Mouse (Mus musculus) megakaryocyte progenitor cell, adult 5-6 weeks (primary cell): ENCODE measurements around the gene Myh14. TPM values are rescaled to one million over a fixed set of nuclear protein-coding genes. Genes with fewer than 3 reads are reported as not detected.

ENCODE experiments used
- ATAC-seq: replicated peaks from 2 replicates; pipeline ENCODE4 v1.8.0; 2016; ENCODE audit warnings: mild to moderate bottlenecking, moderate TSS enrichment, inconsistent platforms; ENCODE audit not compliant: poor library complexity
- total RNA-seq, 2 experiments: library from RNA; stranded (forward) in 1 of 2; stranded (reverse) in 1 of 2; fragments of 157-497, 149-512 nt in 1 of 2; fragments of 200-1000 nt in 1 of 2; gene quantifications; 2 replicates each; pipeline versions ENCODE4 v1.2.3 to v1.2.4; 2015 to 2017

Myh14 gene
- total RNA-seq, 2 experiments from 2014 or later = not detected

DNA sequence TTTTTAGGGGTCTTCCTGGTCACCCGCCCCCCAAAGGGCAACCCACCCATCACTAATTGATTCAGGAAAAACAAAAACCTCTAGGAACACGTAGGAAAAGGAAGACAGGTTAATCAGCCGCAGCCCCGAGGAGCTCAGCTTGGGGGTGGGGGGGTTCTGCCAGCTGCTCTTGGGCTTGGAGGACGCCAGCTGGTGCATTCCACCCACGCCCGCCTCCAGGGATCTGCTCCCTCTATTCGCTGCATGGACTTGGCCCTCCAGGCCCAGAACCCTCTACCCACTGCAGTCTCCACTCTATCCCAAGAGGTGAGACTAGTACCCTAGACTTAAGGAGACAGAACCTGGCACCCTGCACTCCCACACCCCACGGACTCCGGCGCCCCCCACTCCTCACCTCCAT, 68.2 kb downstream of the Myh14 start:
- no peak for ATAC-seq

DNA sequence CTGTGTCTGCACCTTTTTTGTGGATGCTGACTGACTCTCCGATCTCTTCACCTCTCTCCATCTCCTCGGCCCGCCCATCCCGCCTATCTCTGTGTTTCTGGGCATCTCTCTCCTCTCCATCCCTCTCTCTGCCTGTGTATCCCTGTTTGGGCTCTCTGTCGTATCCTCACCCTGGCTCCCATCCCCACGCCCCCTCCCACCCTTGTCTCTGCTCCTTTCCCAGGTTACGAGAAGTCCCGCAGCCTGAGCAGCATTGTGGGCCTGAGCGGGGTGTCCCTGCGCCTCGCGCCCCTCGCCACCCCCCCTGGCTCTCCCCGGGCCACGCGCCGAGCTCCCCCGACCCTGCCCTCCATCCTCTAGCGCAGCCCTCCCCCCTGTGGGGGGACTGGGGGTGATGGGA, 69.0 kb downstream of the Myh14 start:
- no peak for ATAC-seq

DNA sequence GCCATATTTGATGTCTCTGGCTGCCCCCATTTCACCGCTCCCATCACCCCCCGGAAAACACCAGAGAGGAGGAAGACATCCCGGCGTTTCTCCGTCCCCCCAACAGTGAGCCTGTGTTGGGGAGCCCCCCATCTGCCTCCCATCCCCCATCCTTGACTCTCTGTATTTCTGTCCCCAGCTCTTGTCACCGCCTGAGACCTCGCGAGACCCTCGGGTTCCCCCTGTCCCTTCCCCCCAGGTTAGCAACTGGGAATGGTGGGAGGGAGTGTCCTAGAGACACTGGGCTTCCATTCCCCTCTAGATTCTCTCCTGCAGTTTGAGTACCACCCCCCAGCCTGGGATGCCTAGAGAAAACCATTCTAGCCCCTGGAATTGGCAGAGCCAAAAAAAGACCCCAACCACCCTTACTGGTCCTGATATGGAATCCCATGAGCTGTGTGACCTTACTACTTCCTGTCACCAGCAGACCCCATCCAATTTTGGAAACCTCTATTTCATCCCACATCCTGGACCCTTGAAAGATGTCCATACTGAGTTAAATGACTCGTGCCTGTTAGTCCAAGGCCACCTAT, 69.9 kb downstream of the Myh14 start:
- no peak for ATAC-seq

DNA sequence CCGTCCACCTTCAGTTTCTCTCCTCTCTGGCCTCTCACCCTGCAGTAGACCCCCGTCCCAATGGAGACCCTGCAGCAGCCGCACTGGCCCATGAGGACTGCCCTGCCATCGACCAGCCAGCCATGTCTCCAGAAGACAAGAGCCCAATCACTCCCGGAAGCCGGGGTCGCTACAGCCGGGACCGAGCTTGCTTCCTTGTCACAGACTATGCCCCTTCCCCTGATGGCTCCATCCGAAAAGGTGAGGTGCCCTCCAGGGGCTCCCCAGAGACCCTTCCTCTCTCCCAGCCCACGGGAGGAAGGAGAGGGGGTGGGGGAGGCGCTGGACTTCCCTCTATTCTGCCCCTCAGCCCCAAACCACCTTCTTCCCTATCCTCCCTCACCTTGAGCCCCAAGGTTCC, 72.3 kb downstream of the Myh14 start:
- no peak for ATAC-seq

DNA sequence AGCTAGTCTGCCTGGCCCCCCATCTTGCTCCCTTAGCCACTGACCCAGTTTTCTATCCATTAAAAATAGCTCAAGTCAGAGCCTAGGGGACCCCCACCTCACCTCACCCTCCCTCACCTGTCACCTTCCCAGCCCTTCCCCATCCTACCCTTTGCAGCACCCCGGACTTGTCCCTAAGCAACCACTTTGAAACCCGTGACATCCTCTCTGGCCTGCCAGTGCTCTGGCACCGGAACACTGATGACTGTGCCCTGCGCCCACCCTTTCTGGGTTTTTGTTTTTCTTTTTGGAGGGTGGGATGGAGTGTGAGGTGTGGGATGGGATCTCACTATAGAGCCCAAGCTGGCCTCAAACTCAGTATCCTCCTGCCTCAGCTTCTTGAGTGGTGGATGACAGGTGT, 73.0 kb downstream of the Myh14 start:
- no peak for ATAC-seq

DNA sequence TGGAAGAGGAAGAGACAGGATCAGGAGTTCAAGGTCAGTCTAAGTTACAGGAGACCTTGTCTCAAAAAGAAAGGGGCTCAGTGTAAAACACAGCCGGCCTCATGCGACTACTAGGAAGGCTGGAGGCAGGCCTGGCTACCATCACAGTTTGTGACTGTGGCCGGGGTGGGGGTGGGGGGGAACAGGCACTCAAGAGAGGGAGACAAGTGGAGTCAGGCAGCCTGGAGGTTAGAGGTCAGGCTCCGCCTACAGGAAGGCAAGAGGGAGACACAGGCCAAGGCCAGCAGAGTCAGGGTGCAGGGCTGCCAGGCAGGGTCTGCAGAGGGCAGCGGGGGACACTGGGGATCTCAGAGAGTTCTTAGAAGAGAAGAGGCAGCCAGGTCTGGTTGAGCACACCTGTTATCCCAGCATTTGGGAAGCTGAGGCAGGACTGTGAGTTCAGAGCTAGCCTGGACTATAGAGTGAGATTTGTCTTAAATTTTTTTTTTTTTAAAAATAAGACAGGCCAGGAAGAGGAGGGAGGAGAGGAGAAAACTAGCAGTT, 73.6 kb downstream of the Myh14 start:
- ATAC-seq = no peak

DNA sequence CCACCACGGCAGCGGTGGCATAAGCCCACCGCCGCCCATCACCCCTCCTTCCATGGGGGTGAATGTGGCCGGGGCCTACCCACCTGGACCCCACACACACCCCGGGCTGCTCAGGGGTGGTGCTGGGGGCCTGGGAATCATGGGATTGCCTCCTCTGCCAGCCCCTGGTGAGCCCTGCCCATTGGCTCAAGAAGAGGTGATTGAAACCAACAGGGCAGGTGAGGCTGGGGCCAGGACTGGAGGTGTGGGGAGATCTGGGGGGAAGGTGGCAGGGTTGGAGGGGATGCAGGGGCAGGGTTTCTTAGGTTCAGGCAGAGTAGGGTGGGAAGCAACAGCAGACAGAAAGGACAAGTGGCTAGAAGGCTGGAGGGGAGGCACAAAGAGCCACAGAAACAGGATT, 74.6 kb downstream of the Myh14 start:
- no peak for ATAC-seq

DNA sequence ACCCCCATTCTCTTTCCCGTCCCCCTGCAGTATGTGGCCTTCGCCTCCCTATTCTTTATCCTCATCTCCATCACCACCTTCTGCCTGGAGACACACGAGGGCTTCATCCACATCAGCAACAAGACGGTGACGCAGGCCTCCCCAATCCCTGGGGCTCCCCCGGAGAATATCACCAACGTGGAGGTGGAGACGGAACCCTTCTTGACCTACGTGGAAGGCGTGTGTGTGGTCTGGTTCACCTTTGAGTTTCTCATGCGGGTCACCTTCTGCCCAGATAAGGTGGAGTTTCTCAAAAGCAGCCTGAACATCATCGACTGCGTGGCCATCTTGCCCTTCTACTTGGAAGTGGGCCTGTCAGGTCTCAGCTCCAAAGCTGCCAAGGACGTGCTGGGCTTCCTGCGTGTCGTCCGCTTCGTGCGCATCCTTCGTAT, 75.5 kb downstream of the Myh14 start:
- ATAC-seq = no peak

DNA sequence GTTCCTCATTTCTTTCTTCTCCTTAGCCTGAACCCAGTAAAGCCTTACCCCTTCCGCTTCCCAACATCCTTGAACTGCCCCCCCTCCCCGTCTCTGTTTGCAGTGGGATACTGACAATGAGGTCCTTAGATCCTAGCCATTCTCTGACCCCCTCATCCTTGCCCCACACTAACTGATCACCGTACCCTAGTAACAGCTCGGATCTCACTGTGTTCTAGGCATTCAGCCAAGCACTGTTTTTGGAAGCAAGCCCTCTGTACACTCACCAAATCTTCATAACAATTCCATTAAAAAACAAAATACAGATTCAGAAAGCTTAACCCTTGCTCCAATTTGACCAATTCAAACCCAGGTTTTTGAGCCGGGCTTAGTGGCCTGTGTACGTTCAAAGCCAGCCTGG, 76.4 kb downstream of the Myh14 start:
- no peak for ATAC-seq

DNA sequence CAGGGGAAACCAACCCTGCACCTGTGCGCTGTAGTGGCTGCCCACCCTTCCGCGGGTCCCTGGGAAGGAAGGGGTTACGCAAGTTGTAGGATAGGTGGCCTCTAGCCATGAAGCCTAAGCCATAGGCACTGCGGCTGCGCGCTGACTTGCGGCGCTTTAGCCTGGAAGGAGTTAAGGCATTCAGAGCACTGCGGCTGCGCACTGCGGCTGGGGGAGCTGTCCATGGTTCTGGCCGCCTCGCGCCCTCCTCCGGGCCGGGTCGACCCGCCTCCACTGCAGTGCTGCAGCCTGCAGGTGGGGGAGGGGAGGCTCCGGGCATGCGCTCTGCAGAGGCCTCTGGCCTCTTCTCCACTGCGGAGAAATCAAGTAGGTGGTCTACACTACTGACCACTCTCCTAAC, 76.9 kb downstream of the Myh14 start:
- peak; percentile 56 for ATAC-seq

DNA sequence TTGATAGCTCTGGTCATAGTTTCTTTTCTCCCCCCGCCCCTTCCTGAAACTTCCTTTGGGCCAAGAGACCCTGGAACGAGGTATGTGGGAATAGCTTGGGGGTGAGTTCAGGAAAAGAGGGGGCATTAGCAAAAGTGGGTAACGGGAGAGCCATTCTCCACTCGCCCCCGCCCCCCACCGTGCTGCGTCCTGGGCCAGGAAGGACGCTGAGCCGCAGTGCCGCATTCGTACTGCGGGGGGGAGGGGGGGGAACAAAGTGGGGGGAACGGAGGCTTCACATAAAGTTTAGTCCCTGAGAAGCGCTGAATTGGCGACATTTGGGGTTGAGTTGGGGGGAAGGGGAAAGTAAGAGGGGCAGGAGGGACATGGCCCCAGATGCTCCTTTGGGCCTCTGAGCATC, 77.6 kb downstream of the Myh14 start:
- ATAC-seq = no peak

DNA sequence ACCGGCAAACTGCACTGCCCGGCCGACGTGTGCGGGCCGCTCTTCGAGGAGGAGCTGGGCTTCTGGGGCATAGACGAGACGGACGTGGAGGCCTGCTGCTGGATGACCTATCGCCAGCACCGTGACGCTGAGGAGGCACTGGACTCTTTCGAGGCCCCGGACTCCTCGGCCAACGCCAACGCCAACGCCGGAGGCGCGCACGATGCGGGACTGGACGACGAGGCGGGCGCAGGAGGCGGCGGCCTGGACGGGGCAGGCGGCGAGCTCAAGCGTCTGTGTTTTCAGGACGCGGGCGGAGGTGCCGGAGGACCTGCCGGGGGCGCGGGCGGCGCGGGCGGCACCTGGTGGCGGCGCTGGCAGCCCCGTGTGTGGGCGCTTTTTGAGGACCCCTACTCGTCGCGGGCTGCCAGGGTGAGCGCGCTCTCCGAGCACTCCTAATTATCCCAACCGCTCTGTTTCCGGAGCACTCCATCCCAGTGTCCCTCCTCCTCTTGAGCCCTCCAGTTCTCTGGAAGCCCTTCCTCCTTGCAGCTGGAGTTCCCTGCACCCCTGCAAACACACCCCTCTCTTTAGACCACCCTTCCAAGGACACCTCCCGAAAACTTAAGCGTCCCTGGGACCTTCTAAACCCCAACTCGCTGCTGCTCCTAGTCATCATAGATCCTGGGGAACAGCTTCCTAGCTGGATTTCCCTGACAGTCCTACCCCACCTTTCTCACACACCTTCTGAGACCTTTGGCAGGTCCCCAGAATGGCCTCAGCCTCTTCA, 79.1 kb downstream of the Myh14 start:
- no peak for ATAC-seq

DNA sequence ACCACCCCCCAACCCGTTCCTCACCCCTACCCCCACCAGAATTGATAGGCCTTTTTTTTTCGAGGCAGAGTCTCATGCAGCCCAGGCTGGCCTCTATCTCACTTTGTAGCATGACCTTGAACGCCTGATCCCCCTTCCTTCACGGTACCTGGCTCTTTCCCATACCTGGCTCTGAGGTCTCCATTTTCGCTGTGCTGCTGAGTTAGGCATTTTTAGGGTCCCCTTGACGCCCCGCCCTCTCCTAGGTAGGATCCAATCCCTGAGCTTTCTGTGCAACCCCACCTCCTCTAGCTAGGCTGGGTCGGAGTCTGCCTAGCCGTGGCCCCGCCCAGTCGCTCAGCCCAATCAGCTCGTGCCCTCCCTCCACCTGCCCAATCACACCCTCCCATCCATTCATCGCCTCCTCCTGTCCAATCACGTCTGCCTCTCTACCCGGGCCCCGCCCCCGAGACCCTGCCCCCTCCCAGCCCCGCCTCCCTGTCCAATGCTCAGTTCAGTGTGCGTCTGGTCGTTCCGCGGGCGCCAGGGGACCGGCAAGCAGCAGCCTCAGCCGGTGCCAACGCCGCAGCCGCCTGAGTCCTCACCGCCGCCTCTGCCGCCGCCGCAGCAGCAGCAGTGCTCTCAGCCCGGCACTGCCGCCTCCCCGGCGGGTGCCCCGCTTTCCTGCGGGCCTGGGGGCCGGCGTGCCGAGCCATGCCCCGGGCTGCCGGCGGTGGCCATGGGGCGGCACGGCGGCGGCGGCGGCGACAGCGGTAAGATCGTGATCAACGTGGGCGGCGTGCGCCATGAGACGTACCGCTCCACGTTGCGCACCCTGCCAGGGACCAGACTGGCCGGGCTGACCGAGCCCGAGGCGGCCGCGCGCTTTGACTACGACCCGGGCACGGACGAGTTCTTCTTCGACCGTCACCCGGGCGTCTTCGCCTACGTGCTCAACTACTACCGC, 80.0 kb downstream of the Myh14 start, which contains the start of gene Kcnc3:
TSS of gene Kcnc3 (plus strand) at position 263 of the 946 bp plus-strand sequence.
- ATAC-seq = peak; percentile 90

DNA sequence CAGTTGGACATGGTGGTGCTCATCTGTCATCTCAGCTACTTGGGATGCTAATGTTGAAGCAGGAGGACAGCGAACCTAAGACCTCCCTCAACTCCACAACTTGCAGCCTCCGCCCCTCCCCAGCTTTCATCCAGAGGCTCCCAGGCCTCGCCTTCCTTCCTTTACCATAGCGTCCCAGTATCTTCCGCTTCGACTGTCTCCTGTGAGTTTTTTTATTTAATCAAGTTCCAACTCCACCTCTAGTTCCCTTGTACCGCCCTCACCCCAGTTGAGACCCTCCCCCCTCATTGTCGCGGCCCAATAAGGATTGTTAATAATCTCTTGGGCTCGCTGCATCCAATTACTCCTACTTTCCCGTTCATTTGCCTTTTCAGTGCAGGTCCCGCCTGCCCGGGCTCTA, 80.7 kb downstream of the Myh14 start:
- ATAC-seq = no peak

DNA sequence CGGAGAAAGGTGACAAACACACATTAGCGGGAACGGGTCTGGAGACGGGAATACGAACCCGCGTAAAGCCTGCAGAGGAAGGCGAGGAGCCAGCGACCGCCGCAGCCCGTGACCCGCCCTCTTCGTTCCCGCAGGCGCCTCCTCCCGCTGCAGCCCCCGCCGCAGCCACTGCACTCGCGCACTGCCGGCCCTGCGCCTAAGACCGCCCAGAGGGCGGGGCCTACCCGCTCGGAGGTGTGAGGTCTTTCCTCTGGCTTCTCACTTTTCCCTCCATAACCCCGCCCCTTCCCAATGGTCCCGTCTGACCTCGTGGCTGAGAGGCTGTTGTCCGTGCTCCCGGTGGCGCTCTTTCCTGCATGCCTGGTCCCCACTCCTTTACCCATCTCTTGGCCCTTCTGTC, 81.5 kb downstream of the Myh14 start:
- ATAC-seq = peak; percentile 45

DNA sequence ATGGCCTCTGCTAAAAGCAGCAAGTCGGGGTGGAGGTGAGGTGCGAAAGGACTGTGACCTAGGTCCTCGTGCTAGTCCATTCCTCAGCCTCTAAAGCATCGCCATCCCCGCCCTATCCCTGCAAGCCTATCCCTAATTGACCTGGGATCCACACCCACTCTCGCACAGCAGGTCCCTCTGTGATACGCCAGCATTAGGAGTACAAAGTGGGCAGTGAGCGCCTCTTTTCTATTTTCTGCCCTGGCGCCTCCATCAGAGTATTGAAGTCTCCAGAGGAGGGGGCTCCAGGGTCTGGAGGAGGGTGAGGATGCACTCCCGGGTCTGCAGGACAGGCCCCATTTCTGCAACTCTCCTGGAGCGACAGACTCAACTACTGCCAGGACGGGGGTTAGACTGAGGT, 82.3 kb downstream of the Myh14 start:
- ATAC-seq = no peak

DNA sequence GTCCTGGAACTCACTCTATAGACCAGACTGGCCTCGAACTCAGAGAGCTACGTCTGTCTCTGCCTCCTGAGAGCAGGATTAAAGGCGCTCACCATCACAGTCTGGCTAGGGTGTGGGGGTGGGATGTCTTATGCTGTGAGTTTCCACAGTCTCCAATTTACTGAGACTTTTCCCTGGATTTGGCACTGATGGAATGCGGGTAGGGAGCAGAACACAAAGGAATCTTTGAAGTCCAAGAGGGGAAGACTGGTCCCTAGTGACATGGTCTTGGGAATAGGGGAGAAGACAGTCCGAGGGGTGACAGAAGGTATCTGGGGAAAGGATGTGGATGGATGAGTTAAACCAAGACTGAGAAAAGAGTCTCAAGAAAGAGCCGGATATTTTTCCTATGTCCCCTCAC, 83.0 kb downstream of the Myh14 start:
- no peak for ATAC-seq

DNA sequence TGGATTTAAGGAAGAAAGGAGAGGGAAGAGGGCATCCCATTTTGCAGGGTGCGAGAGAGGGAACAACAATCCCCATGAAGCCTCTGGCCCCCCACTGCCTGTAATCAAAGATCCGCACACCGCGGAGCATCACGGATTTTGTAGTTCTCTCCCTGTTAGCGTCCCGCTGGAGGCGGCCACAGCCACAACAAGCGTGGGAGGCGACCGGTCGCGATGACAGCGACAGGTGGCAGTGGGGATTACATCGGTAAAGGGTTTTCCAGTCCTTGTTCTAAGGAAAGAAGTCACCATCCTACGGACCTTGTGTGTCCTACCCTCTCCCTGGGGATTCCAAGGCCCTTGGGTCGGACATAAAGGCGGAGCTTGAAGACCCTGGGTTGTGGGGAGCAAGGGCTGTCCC, 83.7 kb downstream of the Myh14 start:
- ATAC-seq = no peak; the same call in 1 of the 2 replicates

DNA sequence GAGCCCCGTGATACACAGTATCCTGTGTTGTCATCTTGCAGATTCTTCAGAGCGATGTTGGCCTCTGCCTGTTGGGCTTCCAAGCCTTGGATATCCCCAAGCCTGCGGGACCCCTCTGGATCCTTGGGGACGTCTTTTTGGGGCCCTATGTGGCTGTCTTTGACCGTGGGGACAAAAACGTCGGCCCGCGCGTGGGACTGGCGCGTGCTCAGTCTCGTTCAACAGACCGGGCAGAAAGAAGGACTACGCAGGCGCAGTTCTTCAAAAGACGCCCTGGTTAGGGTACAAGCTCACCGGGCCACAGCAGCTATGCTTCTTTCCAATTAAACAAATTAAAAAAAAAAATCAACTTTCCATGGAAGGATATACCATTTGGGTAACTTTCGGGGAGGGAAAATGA, 84.1 kb downstream of the Myh14 start:
- no peak for ATAC-seq

DNA sequence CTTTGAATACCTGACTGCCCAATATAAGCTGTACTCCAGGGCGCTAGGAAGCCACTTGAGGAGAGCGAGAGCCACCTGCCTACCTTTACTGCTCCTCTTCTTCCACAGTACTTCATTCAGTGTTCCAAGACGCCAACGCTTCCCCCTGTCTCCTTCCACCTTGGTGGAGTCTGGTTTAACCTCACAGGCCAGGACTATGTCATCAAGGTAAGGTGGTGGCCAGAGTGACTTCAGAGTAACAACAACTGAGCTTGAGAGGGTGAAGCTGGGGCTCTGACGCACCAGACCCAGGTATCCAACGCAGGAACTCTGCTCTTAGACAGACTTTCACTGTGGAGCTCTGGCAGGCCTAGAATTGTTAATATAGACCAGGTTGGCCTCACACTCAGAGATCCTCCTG, 85.0 kb downstream of the Myh14 start:
- ATAC-seq = no peak

DNA sequence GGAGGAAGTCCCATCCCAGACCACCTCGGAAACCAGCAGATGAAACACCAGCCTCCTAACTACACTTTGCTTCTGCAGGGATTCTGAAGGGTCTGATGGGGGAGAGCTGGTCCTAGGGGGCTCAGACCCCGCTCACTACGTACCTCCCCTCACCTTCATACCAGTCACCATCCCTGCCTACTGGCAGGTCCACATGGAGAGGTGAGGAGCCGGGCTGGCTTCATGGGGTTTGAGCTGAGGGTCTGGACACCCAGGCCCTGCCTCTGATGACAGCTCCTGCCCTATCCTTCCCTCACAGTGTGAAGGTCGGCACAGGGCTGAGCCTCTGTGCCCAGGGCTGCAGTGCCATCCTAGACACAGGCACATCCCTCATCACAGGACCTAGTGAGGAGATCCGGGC, 85.7 kb downstream of the Myh14 start:
- ATAC-seq = no peak
